26 mouse cellular contexts compared by ENCODE assay signal in the genomic region with DNA sequence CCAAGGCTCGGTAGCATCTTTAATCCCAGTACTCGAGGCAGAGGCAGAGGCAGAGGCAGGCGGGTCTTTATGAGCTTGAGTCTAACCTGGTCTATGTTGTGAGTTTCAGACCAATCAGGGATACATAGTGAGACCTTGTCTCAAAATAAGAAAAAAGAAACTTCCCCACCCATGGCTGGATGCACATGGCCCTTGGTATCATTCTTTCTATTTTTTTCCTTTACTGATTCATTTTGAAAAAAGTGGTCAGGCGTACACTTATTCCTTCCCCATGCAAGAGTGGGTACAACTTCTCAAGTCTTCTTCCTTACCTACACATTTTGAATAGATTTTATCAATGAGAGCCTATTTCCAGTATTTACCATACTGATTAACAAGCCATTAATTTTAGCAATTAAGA.
"Had no signal": no experiment of that assay in that cellular context is flagged by ENCODE, and none has a peak within 500 bp of the region (broad histone marks: within the 10 kb centered on the region; RNA-seq: fewer than 3 reads in every experiment).

No protein-coding gene starts in this region.

- H3K4me3 ChIP-seq: gastrocnemius, adult 2 months; heart, adult 2 months; heart, embryonic 13.5 days; heart, embryonic 15.5 days; hindbrain, embryonic 10.5 days; hindbrain, embryonic 12.5 days; intestine, embryonic 15.5 days; left cerebral cortex, adult 2 months; limb, embryonic 10.5 days; limb, embryonic 12.5 days; liver, embryonic 13.5 days; liver, embryonic 15.5 days had no signal

- DNase-seq: gastrocnemius, adult 2 months; gastrocnemius, postnatal 10 days; gastrocnemius, postnatal 25 days; heart, adult 2 months; heart, postnatal 14 days; heart, postnatal 4 days; kidney, adult 18-20 months; kidney, adult 8-10 months; kidney, postnatal 10 days; kidney, postnatal 25 days; kidney, postnatal 4 days; layer of hippocampus, adult 9-11 months; liver; liver, embryonic 13.5 days had no signal

- H3K9ac ChIP-seq: heart, embryonic 13.5 days; heart, embryonic 15.5 days; hindbrain, embryonic 12.5 days; hindbrain, embryonic 14.5 days; intestine, embryonic 15.5 days; limb, embryonic 12.5 days; liver, embryonic 13.5 days; liver, embryonic 15.5 days had no signal

- H3K4me1 ChIP-seq: limb, embryonic 10.5 days; limb, embryonic 12.5 days; liver, embryonic 15.5 days had no signal

- H3K9me3 ChIP-seq: heart, embryonic 13.5 days; heart, embryonic 15.5 days; hindbrain, embryonic 10.5 days; hindbrain, embryonic 12.5 days; intestine, embryonic 15.5 days; limb, embryonic 10.5 days; limb, embryonic 12.5 days; liver, embryonic 13.5 days; liver, embryonic 15.5 days had no signal

- H3K27me3 ChIP-seq: heart, embryonic 13.5 days; heart, embryonic 15.5 days; hindbrain, embryonic 12.5 days; intestine, embryonic 15.5 days; limb, embryonic 12.5 days; liver, embryonic 13.5 days; liver, embryonic 15.5 days had no signal

- H3K4me2 ChIP-seq: heart, embryonic 11.5 days; heart, embryonic 13.5 days; heart, embryonic 15.5 days; hindbrain, embryonic 12.5 days; hindbrain, embryonic 14.5 days; intestine, embryonic 15.5 days; limb, embryonic 12.5 days; liver, embryonic 11.5 days; liver, embryonic 13.5 days; liver, embryonic 15.5 days had no signal

- H3K27ac ChIP-seq: gastrocnemius, adult 2 months; heart, adult 2 months; heart, embryonic 15.5 days; hindbrain, embryonic 10.5 days; hindbrain, embryonic 12.5 days; hindbrain, embryonic 14.5 days; intestine, embryonic 15.5 days; left cerebral cortex, adult 2 months; limb, embryonic 10.5 days; limb, embryonic 12.5 days; liver, embryonic 13.5 days; liver, embryonic 15.5 days had no signal

- H3K36me3 ChIP-seq: heart, embryonic 15.5 days; hindbrain, embryonic 12.5 days; intestine, embryonic 15.5 days; limb, embryonic 12.5 days; liver, embryonic 13.5 days; liver, embryonic 15.5 days had no signal
